Comparison of ENCODE assay signal across 7 mouse cellular contexts in genomic region chr16:72913134-72913533, GRCm38 (mm10).
DNase-seq lines count a peak whose midpoint lies in the region; ATAC-seq and TF ChIP-seq lines count a peak whose summit lies in the region.

No protein-coding gene starts in this region.

- H3K36me3 ChIP-seq in midbrain, embryonic 14.5 days (ENCODE audit: control insufficient read depth, insufficient read depth, low read length), result no peaks in the 10 kb centered on the region
- H3K36me3 ChIP-seq in midbrain, embryonic 15.5 days (replicated peaks), result no peaks in the 10 kb centered on the region
- H3K36me3 ChIP-seq in hindbrain, embryonic 15.5 days, result no peaks in the 10 kb centered on the region
- H3K36me3 ChIP-seq in stomach, postnatal 0 days (ENCODE audit: control insufficient read depth, insufficient read depth, low read length), result no peaks in the 10 kb centered on the region

- DNase-seq in midbrain, embryonic 14.5 days, result peak; percentile 66
- peak; percentile 97 for DNase-seq in cerebellum, postnatal 10 days
- peak; percentile 95 for DNase-seq in left cerebral cortex, postnatal 4 days
- DNase-seq in stomach, postnatal 0 days (ENCODE audit: low spot score), result no peak
- no peak for DNase-seq in urinary bladder, postnatal 25 days (ENCODE audit: low spot score)

- 0 out of 2 replicates have a peak, but pooled peaks cover 4% of the 10 kb centered on the region for H3K4me1 ChIP-seq in midbrain, embryonic 14.5 days (ENCODE audit: control insufficient read depth, insufficient read depth, low read length)
- H3K4me1 ChIP-seq in midbrain, embryonic 15.5 days, result peaks cover 5% of the 10 kb centered on the region; the same call in 1 of the 2 replicates
- no peaks in the 10 kb centered on the region for H3K4me1 ChIP-seq in hindbrain, embryonic 15.5 days (replicated peaks)
- H3K4me1 ChIP-seq in stomach, postnatal 0 days (replicated peaks; ENCODE audit: control insufficient read depth, insufficient read depth), result no peaks in the 10 kb centered on the region

- 50% methylated on average over 5 of the region's 5 CpGs for WGBS in midbrain, embryonic 14.5 days
- 57% methylated on average over 5 of the region's 5 CpGs for WGBS in midbrain, embryonic 15.5 days
- WGBS in hindbrain, embryonic 15.5 days, result 40% methylated on average over 5 of the region's 5 CpGs
- WGBS in stomach, postnatal 0 days, result 42% methylated on average over 5 of the region's 5 CpGs

- no peak overlapping the region for H3K4me3 ChIP-seq in midbrain, embryonic 14.5 days (replicated peaks; ENCODE audit: low read depth, low read length)
- H3K4me3 ChIP-seq in midbrain, embryonic 15.5 days, result no peak overlapping the region
- H3K4me3 ChIP-seq in hindbrain, embryonic 15.5 days, result no peak overlapping the region
- no peak overlapping the region for H3K4me3 ChIP-seq in stomach, postnatal 0 days (ENCODE audit: low read depth, low read length)

- no peak overlapping the region for H3K9ac ChIP-seq in midbrain, embryonic 14.5 days (replicated peaks; ENCODE audit: low read length)
- no peak overlapping the region for H3K9ac ChIP-seq in midbrain, embryonic 15.5 days
- no peak overlapping the region for H3K9ac ChIP-seq in hindbrain, embryonic 15.5 days
- H3K9ac ChIP-seq in stomach, postnatal 0 days (ENCODE audit: low read length), result no peak overlapping the region

- intact Hi-C loops in left cerebral cortex, postnatal 4 days (cut with DNase I), result no loop called here

- no peak overlapping the region for H3K4me2 ChIP-seq in midbrain, embryonic 14.5 days (ENCODE audit: low read length)
- no peak overlapping the region for H3K4me2 ChIP-seq in midbrain, embryonic 15.5 days
- no peak overlapping the region for H3K4me2 ChIP-seq in hindbrain, embryonic 15.5 days
- H3K4me2 ChIP-seq in stomach, postnatal 0 days (replicated peaks; ENCODE audit: low read depth), result no peak overlapping the region

- no peaks in the 10 kb centered on the region for H3K9me3 ChIP-seq in midbrain, embryonic 14.5 days (ENCODE audit: control insufficient read depth, low read length)
- H3K9me3 ChIP-seq in midbrain, embryonic 15.5 days, result no peaks in the 10 kb centered on the region
- H3K9me3 ChIP-seq in hindbrain, embryonic 15.5 days, result no peaks in the 10 kb centered on the region
- no peaks in the 10 kb centered on the region for H3K9me3 ChIP-seq in stomach, postnatal 0 days (ENCODE audit: control insufficient read depth, low read length)

- no peak for TF ChIP-seq EP300 in stomach, postnatal 0 days (optimal IDR thresholded peaks at IDR 0.05)

- H3K27me3 ChIP-seq in midbrain, embryonic 14.5 days (ENCODE audit: control insufficient read depth, insufficient read depth, low read length), result no peaks in the 10 kb centered on the region
- H3K27me3 ChIP-seq in midbrain, embryonic 15.5 days (replicated peaks), result no peaks in the 10 kb centered on the region
- no peaks in the 10 kb centered on the region for H3K27me3 ChIP-seq in hindbrain, embryonic 15.5 days
- no peaks in the 10 kb centered on the region for H3K27me3 ChIP-seq in stomach, postnatal 0 days (ENCODE audit: control insufficient read depth, insufficient read depth, low read length)

- ATAC-seq in midbrain, embryonic 14.5 days (ENCODE audit: low FRiP score, low TSS enrichment), result no peak
- no peak for ATAC-seq in midbrain, embryonic 15.5 days (replicated peaks)
- 0 out of 2 replicates have a peak, but pooled peaks have one; percentile 48 for ATAC-seq in hindbrain, embryonic 15.5 days (ENCODE audit: low FRiP score, low read depth)
- ATAC-seq in stomach, postnatal 0 days (ENCODE audit: low FRiP score, low TSS enrichment), result no peak

- TF ChIP-seq CTCF in stomach, postnatal 0 days (IDR thresholded peaks at IDR 0.05; ENCODE audit: low read depth), result no peak

- H3K27ac ChIP-seq in midbrain, embryonic 14.5 days (replicated peaks; ENCODE audit: low read depth, low read length), result no peak overlapping the region
- no peak overlapping the region for H3K27ac ChIP-seq in midbrain, embryonic 15.5 days
- no peak overlapping the region for H3K27ac ChIP-seq in hindbrain, embryonic 15.5 days (replicated peaks)
- H3K27ac ChIP-seq in stomach, postnatal 0 days (replicated peaks), result no peak overlapping the region

Comparison
In these comparisons a context has a peak if more than half of its experiments do, and no peak if none do; other contexts are left out.
1. DNase-seq: peak in midbrain, embryonic 14.5 days (single experiment), cerebellum, postnatal 10 days (2 of 2) and left cerebral cortex, postnatal 4 days (single experiment); none in stomach, postnatal 0 days (single experiment) and urinary bladder, postnatal 25 days (single experiment).